Mouse (Mus musculus) lung, postnatal 14 days (tissue): ENCODE measurements at regions not wholly inside any gene's neighbourhood (a gene's known extent, or its start where the extent isn't known, plus 50 kb on each side); places are given as distances from the start of the nearest gene placed in this dataset.

Experiments used
- DNase-seq: peaks from one replicate; pipeline ENCODE4 v3.0.0; 2021

DNA sequence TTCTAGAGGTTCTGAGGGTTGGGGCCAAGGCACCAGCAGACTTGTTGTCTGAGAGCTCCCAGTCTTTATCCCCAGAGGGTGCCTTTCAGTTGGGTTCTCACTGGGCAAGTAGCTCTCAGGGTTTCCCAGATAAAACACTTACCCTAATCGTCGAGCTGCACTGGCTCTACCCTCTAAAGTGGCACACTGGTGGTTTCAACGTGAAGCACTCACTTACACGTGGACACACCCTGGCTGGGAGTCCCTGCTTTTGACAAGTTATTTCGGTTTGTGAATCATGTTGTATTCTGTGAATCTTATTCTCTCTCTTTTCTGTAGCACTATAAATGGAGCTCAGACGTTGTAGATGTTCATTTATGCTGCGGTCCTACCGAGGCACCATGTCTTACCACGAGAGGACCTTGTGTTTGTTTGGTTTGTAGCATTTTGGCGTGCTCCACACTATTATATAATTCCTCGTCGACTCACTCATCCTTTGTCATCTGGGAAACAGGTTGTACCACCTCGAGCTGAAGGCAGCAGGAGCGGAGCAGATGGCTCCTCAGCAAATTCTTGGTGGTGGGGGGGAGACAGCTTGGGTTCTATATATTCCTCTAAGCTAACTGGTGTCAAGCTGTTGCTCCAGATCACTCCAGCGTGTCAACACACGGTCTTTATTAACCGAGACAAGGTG lies 445.3 kb downstream of the Klf5 start:
- no peak for DNase-seq

DNA sequence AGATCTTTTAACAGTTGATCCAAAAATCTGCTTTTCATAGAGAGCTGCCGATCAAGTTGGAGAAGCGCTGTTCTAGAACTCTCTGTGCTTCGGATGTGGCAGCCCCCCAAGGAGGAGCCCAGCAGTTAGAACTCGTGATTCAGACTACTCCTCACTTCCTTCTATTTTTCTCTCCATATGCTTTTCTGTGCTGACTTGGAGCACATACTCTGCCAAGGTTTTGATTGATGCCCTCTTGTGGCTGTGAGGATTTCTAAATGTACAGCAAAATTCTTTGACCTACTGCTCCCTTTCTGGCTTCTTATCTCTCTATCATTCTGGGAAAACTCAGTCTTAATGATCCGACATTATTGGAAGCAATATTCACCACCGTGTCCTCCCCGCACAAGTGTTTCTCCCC lies 446.7 kb downstream of the Klf5 start:
- DNase-seq, result no peak

DNA sequence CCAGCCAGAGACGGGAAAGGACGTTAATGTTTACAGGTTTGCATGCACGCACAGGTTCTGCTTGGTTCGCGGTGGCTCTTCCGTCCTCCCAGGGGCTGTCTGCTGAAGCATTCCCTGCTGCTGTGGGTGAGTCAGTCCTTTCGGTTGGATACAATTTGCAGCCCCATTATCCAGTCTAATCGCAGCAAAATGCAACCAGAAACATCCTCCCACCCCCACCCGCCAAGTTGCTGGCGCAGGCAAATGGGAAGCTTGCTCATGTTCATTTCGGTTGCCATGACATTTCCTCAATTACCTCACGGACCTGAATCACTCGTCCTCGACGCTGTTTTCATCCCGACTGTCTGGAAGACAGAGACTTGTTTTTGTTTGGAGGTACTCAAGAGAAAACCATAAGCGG lies 449.7 kb downstream of the Klf5 start:
- DNase-seq, result no peak

DNA sequence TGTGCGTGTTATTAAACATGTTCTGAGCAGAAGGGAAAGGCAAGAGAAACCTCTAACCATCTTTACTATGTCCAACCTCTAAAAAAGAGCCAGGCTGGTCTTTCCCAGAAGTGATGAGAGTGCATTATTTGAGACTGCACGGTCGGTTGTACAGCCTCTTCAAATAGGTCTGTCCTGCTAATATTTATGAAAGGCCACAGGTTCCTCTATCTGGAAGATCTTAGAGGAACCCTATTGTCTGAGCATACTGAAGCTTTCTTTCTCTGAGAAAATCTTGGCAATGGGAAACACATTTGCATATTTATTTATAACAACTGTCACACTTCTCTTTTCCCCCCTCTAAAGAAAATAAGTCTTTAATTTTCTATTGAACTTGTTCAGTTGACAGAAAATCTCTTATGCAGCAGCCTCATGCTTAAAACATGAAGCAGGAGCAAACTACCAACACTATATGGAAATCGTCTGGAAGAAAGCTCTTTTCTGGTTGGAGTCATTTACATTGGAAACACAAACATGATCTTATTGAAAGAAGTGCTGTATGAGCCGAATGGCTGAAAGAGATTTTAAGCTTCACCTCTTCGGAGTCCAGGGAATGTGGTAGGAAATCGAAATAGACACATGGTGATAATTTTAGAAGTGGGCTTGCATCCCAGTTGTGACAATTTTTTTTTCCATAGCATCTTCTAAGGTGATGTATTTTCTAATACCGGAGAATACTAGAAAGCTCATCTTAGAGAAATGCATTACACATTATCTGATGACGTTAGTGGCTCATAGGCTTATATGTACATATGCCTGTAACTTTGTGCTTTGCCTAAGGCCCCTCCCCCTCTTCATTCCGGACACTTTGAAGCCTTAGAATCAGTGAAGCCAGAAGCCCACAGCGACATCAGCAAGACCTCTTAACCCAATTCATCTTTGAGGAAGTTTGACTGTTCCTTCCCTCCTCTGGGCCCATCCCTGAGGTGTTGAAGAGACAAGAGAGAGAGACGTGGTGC lies 451.1 kb downstream of the Klf5 start:
- DNase-seq, result no peak

DNA sequence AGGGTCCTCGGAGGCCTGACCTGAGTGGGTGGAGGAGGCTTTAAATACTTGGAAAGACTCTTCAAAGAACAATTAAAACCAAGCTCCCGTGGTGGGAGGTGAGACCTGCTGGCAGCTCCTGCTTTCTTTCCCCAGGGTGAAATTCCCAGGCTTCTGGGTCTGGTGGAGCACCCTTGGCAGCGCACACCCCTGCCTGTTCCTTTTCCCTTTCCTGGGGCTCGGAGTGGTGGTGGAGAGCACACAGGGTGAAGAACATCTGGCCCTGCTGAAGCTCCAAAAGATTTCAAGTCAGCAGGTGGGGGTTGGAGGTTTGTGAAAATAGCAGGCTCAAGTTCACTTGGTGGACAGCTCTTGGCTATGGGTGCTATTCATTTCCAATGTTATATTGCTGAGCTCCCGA lies 459.6 kb downstream of the Klf5 start:
- DNase-seq, result no peak

DNA sequence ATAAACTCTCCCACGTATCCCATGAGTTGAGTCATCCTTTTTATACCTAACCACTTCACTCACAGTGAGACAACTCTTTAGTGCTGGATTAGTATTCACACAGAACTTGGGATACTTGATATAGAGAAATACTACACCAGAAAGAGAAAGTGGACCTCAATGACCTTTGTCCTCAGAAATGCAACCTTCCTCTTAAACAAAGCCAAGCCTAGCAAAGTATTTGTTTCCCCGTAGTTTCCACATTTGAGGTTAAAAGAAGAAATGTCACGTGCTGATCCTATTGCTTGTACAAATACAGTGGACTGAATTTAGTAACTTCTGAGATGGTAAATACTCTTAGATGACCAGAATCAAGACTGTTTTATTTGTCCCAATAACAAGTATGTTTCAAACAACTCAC lies 464.8 kb downstream of the Klf5 start:
- DNase-seq, result no peak

DNA sequence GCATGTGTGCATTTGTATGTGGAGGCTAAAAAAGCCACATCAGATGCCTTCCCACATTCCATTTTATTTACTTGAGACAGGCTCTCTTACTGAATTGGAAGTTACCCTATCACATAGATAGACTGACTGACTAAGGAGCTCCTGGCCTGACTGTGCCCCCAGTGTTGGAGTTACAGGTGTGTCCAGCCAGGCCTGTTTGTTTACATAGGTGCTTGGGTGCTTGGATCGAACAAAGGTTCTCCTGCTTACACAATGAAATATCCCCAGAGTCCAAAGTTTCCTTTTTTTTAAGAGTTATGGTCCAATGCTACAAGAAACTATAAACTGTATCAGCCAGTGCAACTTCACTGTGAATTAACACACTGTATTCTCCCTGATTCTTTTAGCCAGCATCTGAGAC lies 472.5 kb downstream of the Klf5 start:
- DNase-seq, result no peak

DNA sequence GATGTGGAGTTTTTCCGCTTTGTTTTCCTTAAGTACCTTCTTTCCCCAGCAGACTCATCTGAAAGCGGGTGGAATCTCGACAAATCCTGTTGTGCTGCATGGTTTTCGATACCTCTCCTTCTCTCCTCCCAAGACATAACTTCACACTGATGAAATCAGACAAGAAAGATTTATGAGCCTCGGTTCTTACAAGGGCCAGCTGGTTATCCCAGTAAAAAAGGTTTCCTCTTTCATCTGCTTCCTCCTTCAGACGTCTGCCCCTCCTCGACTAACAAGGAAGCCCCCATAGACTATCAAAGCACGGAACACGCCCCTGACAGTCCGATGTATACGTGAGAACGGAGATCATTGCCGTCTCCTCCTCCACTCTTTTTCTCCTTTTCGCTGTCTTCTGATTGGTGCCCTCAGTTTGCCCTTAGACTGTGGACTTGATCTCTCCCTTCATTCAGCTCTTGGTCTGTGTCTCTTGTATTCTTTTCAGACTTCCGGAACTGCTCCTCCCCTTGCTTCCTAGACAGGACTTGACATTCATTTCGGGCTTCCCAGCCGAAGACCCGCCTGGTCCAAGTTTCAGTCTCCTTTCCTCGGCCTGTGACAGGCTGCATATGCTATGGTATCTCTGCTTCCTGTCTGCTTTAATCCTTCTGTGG lies 474.4 kb downstream of the Klf5 start:
- DNase-seq, result no peak

DNA sequence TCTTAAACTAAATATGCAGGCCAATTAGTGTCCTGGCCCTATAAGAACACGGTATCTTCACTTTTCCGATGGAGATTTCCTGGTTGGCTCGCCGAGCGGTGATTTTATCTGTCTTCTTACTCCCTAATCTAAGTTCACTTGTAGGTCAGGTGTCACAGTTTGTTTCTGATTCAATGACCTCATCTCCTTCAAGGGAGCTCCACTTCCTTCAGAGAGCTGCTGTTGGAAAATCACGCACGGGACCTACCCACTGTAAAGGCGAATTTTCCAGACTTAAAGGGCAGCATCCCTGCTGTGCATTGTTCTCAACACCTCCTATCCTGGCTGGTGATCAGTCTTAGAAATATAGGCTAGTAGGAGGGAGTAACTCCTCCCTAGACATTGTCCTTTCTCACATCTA lies 480.0 kb downstream of the Klf5 start:
- DNase-seq, result no peak

DNA sequence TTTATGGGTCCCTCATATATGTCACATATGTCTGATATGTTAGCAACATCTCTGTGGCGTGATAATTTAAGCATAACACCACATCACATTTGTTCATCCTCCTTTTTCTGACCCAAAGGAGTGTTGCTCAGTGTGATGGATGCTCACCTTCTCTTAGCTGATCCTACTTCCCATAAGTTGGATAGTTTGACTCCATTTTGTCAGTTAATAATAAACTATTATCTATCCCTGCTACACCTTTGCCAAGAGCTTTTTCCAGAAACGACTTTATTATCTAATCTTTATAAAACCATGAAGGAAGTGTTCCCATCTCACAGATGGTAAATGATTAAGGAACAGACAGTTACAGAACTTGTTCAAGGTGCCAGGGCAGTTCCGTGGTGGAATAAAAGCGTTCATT lies 480.5 kb downstream of the Klf5 start:
- DNase-seq, result no peak

DNA sequence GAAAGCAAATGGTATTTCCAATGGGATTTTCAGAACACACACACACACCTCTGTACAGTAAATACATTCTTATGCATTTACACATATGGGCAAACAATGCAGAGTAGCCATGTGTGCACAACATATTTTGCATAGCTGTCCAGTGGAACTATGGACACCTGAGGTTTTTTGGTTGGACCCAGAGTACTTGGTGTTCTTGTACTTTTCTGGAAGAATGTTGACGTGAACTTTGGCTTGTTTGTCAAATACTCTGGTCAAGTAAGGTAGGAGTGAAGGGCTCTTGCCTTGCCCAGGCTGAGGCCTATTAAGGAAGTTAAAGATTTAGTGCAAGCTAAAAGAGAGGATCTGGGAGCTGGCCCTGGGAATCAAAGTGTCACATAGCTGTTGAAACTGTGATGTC lies 485.2 kb downstream of the Klf5 start:
- no peak for DNase-seq

DNA sequence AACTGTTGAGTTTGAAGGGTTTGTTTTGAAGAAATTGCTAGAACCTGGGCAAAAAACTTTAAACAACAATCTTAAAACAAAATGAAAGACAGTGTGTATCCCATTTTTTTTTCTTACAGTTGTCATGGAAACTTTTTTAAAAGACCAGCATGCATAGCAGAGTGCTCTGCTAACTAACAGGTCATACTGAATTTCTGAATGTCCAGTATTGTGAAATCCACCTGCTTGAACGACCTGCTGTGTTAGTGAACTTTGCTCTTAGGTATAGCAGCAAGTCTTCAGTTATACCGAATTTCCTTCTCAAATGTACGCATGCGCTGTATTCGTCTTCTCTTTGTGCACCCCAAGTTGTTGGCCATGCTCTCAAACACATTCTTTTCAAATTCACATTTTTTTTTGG lies 486.6 kb downstream of the Klf5 start:
- DNase-seq, result no peak

DNA sequence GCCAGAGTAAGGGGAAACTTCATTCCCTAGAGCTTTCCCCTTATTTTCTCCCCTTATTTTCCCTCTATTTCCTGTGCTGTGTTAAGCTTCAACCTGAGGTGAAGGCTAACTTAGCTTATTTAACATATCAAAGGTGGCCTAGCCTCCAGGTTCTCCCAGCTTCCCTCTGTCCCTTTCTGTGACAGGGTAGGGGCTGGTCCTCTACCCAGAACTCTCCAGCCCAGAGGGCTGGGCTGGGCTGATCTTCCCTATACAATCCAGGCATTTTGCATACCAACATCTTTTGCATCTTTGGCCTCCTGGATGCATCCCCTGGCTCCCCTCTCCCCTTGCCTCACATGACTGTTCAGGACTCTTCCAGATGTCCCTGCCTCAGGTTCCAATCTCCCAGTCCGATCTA lies 487.9 kb downstream of the Klf5 start:
- no peak for DNase-seq

DNA sequence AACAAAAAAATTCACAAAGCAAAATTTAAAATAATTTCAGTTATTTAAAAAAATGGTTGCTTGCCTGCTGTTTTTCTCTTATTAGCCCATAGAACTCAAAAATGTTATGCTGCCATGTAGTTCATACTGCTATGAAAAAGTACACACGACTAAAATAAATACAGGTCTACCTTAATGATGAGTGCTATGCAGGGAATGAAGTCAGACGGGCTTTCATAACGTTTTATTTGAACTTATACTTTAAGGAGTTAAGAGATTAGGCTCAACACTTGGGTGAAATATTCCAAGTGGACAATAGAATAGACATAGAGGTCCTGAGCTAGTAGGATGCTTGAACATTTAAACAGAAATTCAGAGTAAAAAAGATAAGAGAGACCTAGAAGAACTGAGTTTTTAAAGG lies 489.7 kb downstream of the Klf5 start:
- no peak for DNase-seq

DNA sequence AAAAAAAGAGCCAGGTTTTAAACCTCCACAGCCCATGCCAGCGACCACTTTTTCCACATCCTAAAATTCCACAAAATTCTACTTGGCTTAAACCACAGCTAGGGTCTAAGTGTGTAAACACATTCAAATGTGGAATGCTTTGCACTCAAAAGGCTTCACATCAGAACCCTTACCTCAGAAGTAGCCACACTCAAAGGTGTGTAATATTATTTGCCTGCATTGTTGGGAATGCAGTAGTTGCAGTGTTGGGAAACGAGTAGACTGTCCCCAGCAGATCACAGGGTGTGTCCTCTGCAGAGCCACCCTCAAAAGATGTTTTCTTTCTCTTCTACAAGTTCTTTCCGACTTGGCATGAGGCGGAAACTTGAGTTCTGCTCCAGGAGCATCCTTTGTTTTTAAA lies 488.2 kb downstream of the Klf12 start:
- no peak for DNase-seq

DNA sequence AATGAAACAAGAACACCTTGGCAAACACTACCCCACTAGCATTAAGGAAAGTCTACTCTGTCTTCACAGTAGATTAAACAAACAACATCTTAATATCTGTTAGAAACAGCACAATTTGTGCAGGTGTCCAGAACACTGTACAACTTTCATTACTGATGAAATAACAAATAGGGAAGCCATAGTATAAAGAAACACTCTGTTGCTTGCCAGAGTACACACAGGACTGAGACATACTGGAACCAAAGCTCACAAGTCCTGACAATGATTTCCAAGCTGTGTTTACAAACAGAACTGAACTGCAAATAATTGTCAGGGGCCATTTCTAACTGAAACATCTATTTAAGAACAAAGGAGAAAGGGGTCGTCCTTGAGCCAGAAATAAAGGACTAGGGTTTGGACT lies 478.4 kb downstream of the Klf12 start:
- no peak for DNase-seq

DNA sequence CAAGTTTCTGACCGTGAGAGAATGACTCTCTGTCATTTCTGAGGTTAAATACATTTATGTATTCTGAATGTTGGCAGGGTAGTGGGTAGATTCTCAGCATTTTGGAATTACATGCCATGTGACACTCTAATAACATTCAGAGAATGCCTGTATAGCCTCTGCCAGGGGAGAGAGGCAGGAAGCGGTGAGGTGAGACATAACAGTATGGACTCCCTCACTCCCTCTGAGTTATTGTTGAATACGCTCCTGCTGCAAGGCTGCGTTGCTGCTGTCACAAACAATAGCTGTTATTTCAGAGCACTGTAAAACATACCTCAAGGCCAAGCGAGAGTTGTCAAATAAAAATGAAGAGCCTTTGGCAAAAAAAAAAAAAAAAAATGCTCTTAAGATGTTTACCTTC lies 477.9 kb downstream of the Klf12 start:
- DNase-seq, result no peak

DNA sequence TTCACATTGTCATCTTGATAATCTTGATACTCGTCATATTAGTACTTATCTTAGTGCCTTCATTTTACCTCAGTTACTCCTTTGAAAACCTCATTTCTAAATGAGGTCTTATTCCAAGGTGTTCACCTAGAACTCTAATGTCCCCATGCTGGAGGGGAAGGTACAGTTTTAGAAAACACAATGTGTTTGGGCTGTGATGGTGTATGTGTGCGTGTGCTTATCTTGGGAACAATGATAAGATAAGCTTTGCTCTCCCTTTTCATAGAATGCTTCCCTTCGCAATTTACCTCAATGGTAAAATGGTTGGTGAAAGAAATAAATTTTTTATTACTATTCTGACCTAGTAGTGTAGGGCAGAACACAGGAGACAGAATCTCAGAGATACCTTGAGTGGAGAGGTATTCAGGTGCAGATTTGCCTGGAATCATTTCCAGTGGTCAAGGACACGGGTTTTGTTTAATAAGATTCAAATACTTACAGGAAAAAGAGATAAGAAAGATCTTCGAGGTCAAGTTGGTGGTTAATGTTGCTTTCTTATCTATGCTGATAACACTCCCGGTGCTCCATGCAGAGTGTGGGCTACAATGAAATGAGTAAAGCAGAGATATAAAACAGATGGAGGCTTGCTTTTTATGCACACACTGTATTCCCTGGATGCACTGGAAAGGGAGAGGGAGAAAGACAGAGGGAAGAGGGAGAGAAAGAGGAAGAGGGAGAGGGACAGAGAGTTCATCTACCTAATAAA lies 471.6 kb downstream of the Klf12 start:
- no peak for DNase-seq
